Mouse (Mus musculus): ENCODE data around the gene Vkorc1l1.

DNA sequence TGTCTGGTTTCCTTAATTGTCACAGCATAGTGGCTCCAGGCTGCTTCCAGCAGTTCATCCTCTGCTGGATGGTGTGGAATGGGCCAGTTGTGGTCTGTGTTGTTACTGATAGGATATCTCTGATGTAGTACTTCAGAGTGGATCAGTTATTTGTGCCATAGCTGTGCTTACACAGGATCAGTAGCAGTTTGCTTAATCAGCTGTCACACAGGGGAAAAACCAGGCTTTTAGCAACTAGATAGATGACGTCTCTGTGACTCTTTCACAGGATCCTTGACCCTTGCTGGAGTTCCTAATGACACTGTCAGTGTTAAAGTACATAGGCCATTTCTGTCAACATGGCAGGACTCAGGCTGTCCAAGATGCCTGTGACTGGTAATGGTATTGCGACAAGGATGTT lies 92.1 kb downstream of the Vkorc1l1 start:
- no peak for TF ChIP-seq POLR2A (IDR thresholded peaks at IDR 0.05; ENCODE audit: insufficient read length, low read depth)
- no peak for TF ChIP-seq CEBPB (IDR thresholded peaks at IDR 0.05; ENCODE audit: insufficient read depth, poor library complexity, severe bottlenecking)
- TF ChIP-seq MYOD1 (IDR thresholded peaks at IDR 0.05; ENCODE audit: control insufficient read depth in 1 of 3, insufficient read length in 2 of 3, low read depth in 2 of 3): no peak
- no peak for TF ChIP-seq POLR2AphosphoS2 (IDR thresholded peaks at IDR 0.05; ENCODE audit: insufficient read length, low read depth)
